Mouse (Mus musculus): ENCODE results near the gene Rnf166. TPM values are rescaled to one million over a fixed set of nuclear protein-coding genes. Genes with fewer than 3 reads are reported as not detected.

The Rnf166 gene
- polyA plus RNA-seq, 1 experiment from 2014 or later = 35.3 TPM

- peaks cover 18% of the 10 kb centered on the region for H3K4me1 ChIP-seq (ENCODE audit: control insufficient read depth, insufficient read depth, low read length)
- WGBS = 79% methylated on average over 10 of the region's 10 CpGs
- no peaks in the 10 kb centered on the region for H3K27me3 ChIP-seq (ENCODE audit: control insufficient read depth, insufficient read depth, low read length)
- no peak overlapping the region for H3K9ac ChIP-seq (ENCODE audit: low read depth, low read length)
- no peak overlapping the region for H3K4me3 ChIP-seq (ENCODE audit: low read length)
- peaks cover 12% of the 10 kb centered on the region for H3K36me3 ChIP-seq (ENCODE audit: control insufficient read depth, insufficient read depth, low read length)
- no peaks in the 10 kb centered on the region for H3K9me3 ChIP-seq (ENCODE audit: control insufficient read depth, low read length)
- H3K4me2 ChIP-seq (replicated peaks; ENCODE audit: low read depth, low read length) = no peak overlapping the region
- H3K27ac ChIP-seq (ENCODE audit: low read depth, low read length) = peak overlapping the region; percentile 8; the same call in 1 of the 2 replicates
- no peak for ATAC-seq (ENCODE audit: low FRiP score, low TSS enrichment)
Measured at GRCm38 (mm10) chr8:122430058-122430636, 45.7 kb downstream of the Rnf166 start.

- Histone ChIP-seq H3K36me3 (ENCODE audit: control insufficient read depth, insufficient read depth, low read length) (peaks cover 3% of the 10 kb centered on the region; the same call in 1 of the 2 replicates), H3K27me3 (ENCODE audit: control insufficient read depth, insufficient read depth, low read length) (no peaks in the 10 kb centered on the region), H3K27ac (ENCODE audit: low read depth, low read length) (no peak overlapping the region), H3K4me3 (ENCODE audit: low read length) (no peak overlapping the region), H3K4me1 (ENCODE audit: control insufficient read depth, insufficient read depth, low read length) (peaks cover 15% of the 10 kb centered on the region), H3K4me2 (replicated peaks; ENCODE audit: low read depth, low read length) (no peak overlapping the region), H3K9ac (ENCODE audit: low read depth, low read length) (no peak overlapping the region), H3K9me3 (ENCODE audit: control insufficient read depth, low read length) (no peaks in the 10 kb centered on the region)
- 84% methylated on average over 9 of the region's 9 CpGs for WGBS
- ATAC-seq (ENCODE audit: low FRiP score, low TSS enrichment) = no peak
Measured at GRCm38 (mm10) chr8:122428163-122428562, 47.7 kb downstream of the Rnf166 start.

GRCm38 (mm10) chr8:122427607-122428006 is 48.3 kb downstream of the Rnf166 start:
- no peak for ATAC-seq (ENCODE audit: low FRiP score, low TSS enrichment)
- 87% methylated on average over 7 of the region's 7 CpGs for WGBS
- H3K4me3 ChIP-seq (ENCODE audit: low read length) = no peak overlapping the region
- H3K4me2 ChIP-seq (replicated peaks; ENCODE audit: low read depth, low read length) = no peak overlapping the region
- H3K36me3 ChIP-seq (ENCODE audit: control insufficient read depth, insufficient read depth, low read length) = peaks cover 3% of the 10 kb centered on the region; the same call in 1 of the 2 replicates
- H3K9ac ChIP-seq (ENCODE audit: low read depth, low read length) = no peak overlapping the region
- H3K4me1 ChIP-seq (ENCODE audit: control insufficient read depth, insufficient read depth, low read length) = peaks cover 9% of the 10 kb centered on the region
- no peaks in the 10 kb centered on the region for H3K27me3 ChIP-seq (ENCODE audit: control insufficient read depth, insufficient read depth, low read length)
- no peak overlapping the region for H3K27ac ChIP-seq (ENCODE audit: low read depth, low read length)
- H3K9me3 ChIP-seq (ENCODE audit: control insufficient read depth, low read length) = no peaks in the 10 kb centered on the region

GRCm38 (mm10) chr8:122426145-122426544 is 49.7 kb downstream of the Rnf166 start:
- H3K4me3 ChIP-seq (ENCODE audit: low read length) = no peak overlapping the region
- H3K4me1 ChIP-seq (ENCODE audit: control insufficient read depth, insufficient read depth, low read length) = no peaks in the 10 kb centered on the region
- ATAC-seq (ENCODE audit: low FRiP score, low TSS enrichment) = no peak
- H3K9me3 ChIP-seq (ENCODE audit: control insufficient read depth, low read length) = no peaks in the 10 kb centered on the region
- WGBS = 86% methylated on average over 9 of the region's 9 CpGs
- no peak overlapping the region for H3K9ac ChIP-seq (ENCODE audit: low read depth, low read length)
- H3K27ac ChIP-seq (ENCODE audit: low read depth, low read length) = no peak overlapping the region
- peaks cover 3% of the 10 kb centered on the region; the same call in 1 of the 2 replicates for H3K36me3 ChIP-seq (ENCODE audit: control insufficient read depth, insufficient read depth, low read length)
- no peak overlapping the region for H3K4me2 ChIP-seq (replicated peaks; ENCODE audit: low read depth, low read length)
- H3K27me3 ChIP-seq (ENCODE audit: control insufficient read depth, insufficient read depth, low read length) = no peaks in the 10 kb centered on the region

GRCm38 (mm10) chr8:122423659-122424058 is 52.2 kb downstream of the Rnf166 start:
- no peak overlapping the region for H3K27ac ChIP-seq (ENCODE audit: low read depth, low read length)
- no peak overlapping the region for H3K4me2 ChIP-seq (replicated peaks; ENCODE audit: low read depth, low read length)
- no peaks in the 10 kb centered on the region for H3K27me3 ChIP-seq (ENCODE audit: control insufficient read depth, insufficient read depth, low read length)
- ATAC-seq (ENCODE audit: low FRiP score, low TSS enrichment) = 0 out of 2 replicates have a peak, but pooled peaks have one; percentile 21
- no peaks in the 10 kb centered on the region for H3K9me3 ChIP-seq (ENCODE audit: control insufficient read depth, low read length)
- no peak overlapping the region for H3K4me3 ChIP-seq (ENCODE audit: low read length)
- 47% methylated on average over 5 of the region's 5 CpGs for WGBS
- peaks cover 8% of the 10 kb centered on the region for H3K36me3 ChIP-seq (ENCODE audit: control insufficient read depth, insufficient read depth, low read length)
- H3K9ac ChIP-seq (ENCODE audit: low read depth, low read length) = no peak overlapping the region
- no peaks in the 10 kb centered on the region for H3K4me1 ChIP-seq (ENCODE audit: control insufficient read depth, insufficient read depth, low read length)

GRCm38 (mm10) chr8:122423217-122423616 is 52.6 kb downstream of the Rnf166 start:
- no peak overlapping the region for H3K27ac ChIP-seq (ENCODE audit: low read depth, low read length)
- H3K9me3 ChIP-seq (ENCODE audit: control insufficient read depth, low read length) = no peaks in the 10 kb centered on the region
- peaks cover 12% of the 10 kb centered on the region for H3K36me3 ChIP-seq (ENCODE audit: control insufficient read depth, insufficient read depth, low read length)
- no peak overlapping the region for H3K4me3 ChIP-seq (ENCODE audit: low read length)
- 86% methylated on average over 24 of the region's 24 CpGs for WGBS
- no peak overlapping the region for H3K4me2 ChIP-seq (replicated peaks; ENCODE audit: low read depth, low read length)
- ATAC-seq (ENCODE audit: low FRiP score, low TSS enrichment) = no peak
- no peaks in the 10 kb centered on the region for H3K27me3 ChIP-seq (ENCODE audit: control insufficient read depth, insufficient read depth, low read length)
- H3K9ac ChIP-seq (ENCODE audit: low read depth, low read length) = no peak overlapping the region
- no peaks in the 10 kb centered on the region for H3K4me1 ChIP-seq (ENCODE audit: control insufficient read depth, insufficient read depth, low read length)

- no peak for ATAC-seq (ENCODE audit: low FRiP score, low TSS enrichment)
- no peak within 1 kb of the TSS for H3K27ac ChIP-seq (ENCODE audit: low read depth, low read length)
- WGBS = 80% methylated on average over 14 of the region's 14 CpGs
- H3K27me3 ChIP-seq (ENCODE audit: control insufficient read depth, insufficient read depth, low read length) = no peaks in the 10 kb centered on the region
- peaks cover 28% of the 10 kb centered on the region for H3K36me3 ChIP-seq (ENCODE audit: control insufficient read depth, insufficient read depth, low read length)
- H3K4me3 ChIP-seq (ENCODE audit: low read length) = no peak within 1 kb of the TSS
- H3K9ac ChIP-seq (ENCODE audit: low read depth, low read length) = no peak within 1 kb of the TSS
- no peaks in the 10 kb centered on the region for H3K9me3 ChIP-seq (ENCODE audit: control insufficient read depth, low read length)
- H3K4me1 ChIP-seq (ENCODE audit: control insufficient read depth, insufficient read depth, low read length) = no peaks in the 10 kb centered on the region
- no peak within 1 kb of the TSS for H3K4me2 ChIP-seq (replicated peaks; ENCODE audit: low read depth, low read length)
Measured at GRCm38 (mm10) chr8:122421376-122422070, 54.3 kb downstream of the Rnf166 start, which contains the start of gene Il17c. Gene Il17c (plus strand): TSS chr8:122422020.

- Histone ChIP-seq H3K36me3 (ENCODE audit: control insufficient read depth, insufficient read depth, low read length) (peaks cover 40% of the 10 kb centered on the region), H3K9me3 (ENCODE audit: control insufficient read depth, low read length) (no peaks in the 10 kb centered on the region), H3K9ac (ENCODE audit: low read depth, low read length) (no peak overlapping the region), H3K27ac (ENCODE audit: low read depth, low read length) (no peak overlapping the region), H3K4me1 (ENCODE audit: control insufficient read depth, insufficient read depth, low read length) (no peaks in the 10 kb centered on the region), H3K4me2 (replicated peaks; ENCODE audit: low read depth, low read length) (no peak overlapping the region), H3K27me3 (ENCODE audit: control insufficient read depth, insufficient read depth, low read length) (no peaks in the 10 kb centered on the region), H3K4me3 (ENCODE audit: low read length) (no peak overlapping the region)
- no peak for ATAC-seq (ENCODE audit: low FRiP score, low TSS enrichment)
- 65% methylated on average over 9 of the region's 9 CpGs for WGBS
Measured at GRCm38 (mm10) chr8:122419881-122420555, 55.8 kb downstream of the Rnf166 start.

Measured in kidney, embryonic 14.5 days (tissue).